In genomic region chr13:54635011-54635410, GRCm38 (mm10) we compare ENCODE assay signal across 15 mouse cellular contexts.
"Had no signal": no experiment of that assay in that cellular context is flagged by ENCODE, and none has a peak within 500 bp of the region (broad histone marks: within the 10 kb centered on the region; RNA-seq: fewer than 3 reads in every experiment).

No protein-coding gene starts in this region.

- H3K4me3 ChIP-seq: midbrain, embryonic 10.5 days; midbrain, embryonic 12.5 days; myocyte; neural tube, embryonic 13.5 days; neural tube, embryonic 15.5 days had no signal

- DNase-seq: lung, adult 18-20 months; lung, embryonic 14.5 days; lung, postnatal 10 days; lung, postnatal 4 days; midbrain, embryonic 14.5 days; retina, postnatal 1 day; right cerebral cortex, postnatal 14 days; thymus, adult 18-20 months; thymus, postnatal 14 days; thymus, postnatal 36 days had no signal

- H3K27ac ChIP-seq: midbrain, embryonic 10.5 days; midbrain, embryonic 12.5 days; neural tube, embryonic 13.5 days; neural tube, embryonic 15.5 days had no signal

- H3K4me1 ChIP-seq: midbrain, embryonic 10.5 days; midbrain, embryonic 12.5 days; neural tube, embryonic 13.5 days; neural tube, embryonic 15.5 days had no signal

- H3K27me3 ChIP-seq: midbrain, embryonic 12.5 days; neural tube, embryonic 13.5 days; neural tube, embryonic 15.5 days had no signal

- H3K9ac ChIP-seq: lung, embryonic 14.5 days; midbrain, embryonic 12.5 days; neural tube, embryonic 13.5 days; neural tube, embryonic 15.5 days had no signal
